Mouse (Mus musculus): Measurements from ENCODE around the gene Fras1. TPM values are rescaled to one million over a fixed set of nuclear protein-coding genes. Genes with fewer than 3 reads are reported as not detected.

Gene Fras1
- polyA plus RNA-seq, 1 experiment from 2014 or later: 7.4 TPM

DNA sequence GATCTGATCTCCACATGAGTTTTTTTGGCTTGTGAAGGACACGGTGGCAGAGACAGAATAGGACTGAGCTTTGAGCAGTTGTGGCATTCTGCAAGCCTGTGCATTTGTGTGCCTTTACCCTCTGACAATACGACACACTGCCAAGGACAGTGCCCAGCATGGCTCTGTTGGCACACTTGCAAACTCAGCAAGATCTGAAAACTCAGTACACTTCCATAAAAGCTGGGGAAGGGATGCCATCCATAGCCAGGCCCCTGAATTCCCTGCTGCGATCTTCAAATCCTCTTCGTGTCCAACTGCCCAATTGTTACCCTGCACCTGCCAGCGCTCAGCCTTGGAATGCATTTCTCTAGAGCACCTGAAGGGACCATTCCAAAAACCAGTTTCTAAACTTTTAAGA, 411.3 kb downstream of the Fras1 start:
- no peaks in the 10 kb centered on the region for H3K27me3 ChIP-seq
- H3K4me3 ChIP-seq: no peak overlapping the region
- H3K4me1 ChIP-seq: no peaks in the 10 kb centered on the region
- no peak overlapping the region for H3K9ac ChIP-seq
- H3K4me2 ChIP-seq: no peak overlapping the region
- WGBS: 88% methylated on average over 5 of the region's 5 CpGs
- no peaks in the 10 kb centered on the region for H3K36me3 ChIP-seq (ENCODE audit: poor library complexity, severe bottlenecking)
- H3K27ac ChIP-seq: no peak overlapping the region
- H3K9me3 ChIP-seq (replicated peaks): no peaks in the 10 kb centered on the region; the same call in 1 of the 2 replicates
- ATAC-seq: no peak

DNA sequence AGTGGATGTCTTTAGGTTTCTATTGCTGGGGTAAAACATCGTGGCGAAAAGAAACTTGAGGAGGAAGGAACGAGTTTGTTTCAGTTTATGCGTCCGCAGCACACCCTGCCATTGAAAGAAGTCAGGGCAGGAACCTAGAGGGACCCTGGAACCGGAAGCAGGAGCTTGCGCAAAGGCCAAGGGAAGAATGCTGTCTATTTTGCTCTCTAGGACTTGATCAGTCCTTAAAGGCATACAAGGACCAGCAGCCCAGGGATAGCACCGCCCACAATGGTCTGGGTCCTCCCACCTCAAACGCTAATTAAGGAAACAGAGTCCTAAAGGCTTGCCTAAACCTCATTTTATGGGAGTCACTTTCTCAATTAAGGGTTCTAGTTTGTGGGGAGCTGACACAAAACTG, 418.7 kb downstream of the Fras1 start:
- Histone ChIP-seq H3K27me3 (peaks cover 10% of the 10 kb centered on the region), H3K27ac (no peak overlapping the region), H3K4me1 (peaks cover 6% of the 10 kb centered on the region), H3K4me2 (no peak overlapping the region), H3K9me3 (replicated peaks) (no peaks in the 10 kb centered on the region; the same call in 1 of the 2 replicates), H3K9ac (no peak overlapping the region), H3K36me3 (ENCODE audit: poor library complexity, severe bottlenecking) (no peaks in the 10 kb centered on the region), H3K4me3 (no peak overlapping the region)
- no peak for ATAC-seq
- WGBS: 67% methylated on average over 9 of the region's 9 CpGs

DNA sequence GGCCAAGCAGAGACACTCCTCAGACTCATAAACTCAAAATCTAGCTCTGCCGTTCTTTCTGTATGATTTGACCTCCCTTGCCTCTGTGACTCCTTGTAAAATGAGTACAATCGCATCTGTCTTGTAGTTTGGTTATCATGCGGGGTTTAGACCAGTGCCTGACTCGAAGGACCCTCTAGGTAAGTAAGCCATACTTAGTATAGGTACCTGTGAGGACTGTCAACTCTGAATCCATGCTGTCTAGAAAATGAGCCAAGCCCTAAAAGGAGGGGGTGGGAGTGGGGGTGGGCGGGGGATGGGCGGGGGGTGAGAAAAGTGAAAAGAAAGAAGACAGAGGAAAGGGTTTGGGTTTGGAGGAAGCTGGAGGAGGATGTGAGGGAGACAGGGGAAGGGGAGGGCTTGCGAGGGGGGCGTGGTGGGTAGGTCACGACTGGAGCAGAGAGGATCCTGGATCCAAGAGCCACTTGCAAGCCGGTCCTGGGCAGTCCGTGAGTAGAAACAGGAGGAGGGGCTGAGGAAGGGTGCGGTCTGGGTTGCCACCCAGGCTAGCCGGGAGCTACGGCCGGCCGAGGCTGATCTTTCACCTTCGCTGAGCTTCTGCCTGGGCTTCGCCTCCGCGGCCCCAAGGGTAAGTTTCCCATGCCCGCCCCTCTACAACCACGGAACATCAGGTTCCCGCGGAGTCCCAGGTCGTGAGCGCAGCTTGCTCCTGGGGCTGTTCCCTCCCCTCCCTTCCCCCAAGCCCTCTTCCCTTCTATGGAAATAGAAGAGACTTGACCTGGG, 419.4 kb downstream of the Fras1 start, which contains the start of gene Anxa3:
Gene Anxa3 (plus strand): TSS at position 404 of the 783 bp plus-strand sequence.
- Histone ChIP-seq H3K27ac (no peak within 1 kb of the TSS), H3K9me3 (replicated peaks) (no peaks in the 10 kb centered on the region; the same call in 1 of the 2 replicates), H3K4me2 (peak within 1 kb of the TSS; percentile 68), H3K36me3 (ENCODE audit: poor library complexity, severe bottlenecking) (no peaks in the 10 kb centered on the region), H3K9ac (peak within 1 kb of the TSS; percentile 54), H3K4me1 (peaks cover 6% of the 10 kb centered on the region), H3K27me3 (peaks cover 10% of the 10 kb centered on the region), H3K4me3 (peak within 1 kb of the TSS; percentile 38)
- WGBS: 12% methylated on average over 26 of the region's 26 CpGs
- peak; percentile 77; the same call in 1 of the 2 replicates for ATAC-seq

GRCm38 (mm10) chr5:96793953-96794635, 420.3 kb downstream of the Fras1 start:
- Histone ChIP-seq H3K27me3 (peaks cover 10% of the 10 kb centered on the region), H3K27ac (no peak overlapping the region), H3K4me3 (no peak overlapping the region; the same call in 1 of the 2 replicates), H3K9ac (no peak overlapping the region), H3K9me3 (replicated peaks) (no peaks in the 10 kb centered on the region), H3K36me3 (ENCODE audit: poor library complexity, severe bottlenecking) (no peaks in the 10 kb centered on the region), H3K4me2 (peak overlapping the region; percentile 68; the same call in 1 of the 2 replicates), H3K4me1 (peaks cover 6% of the 10 kb centered on the region)
- 50% methylated on average over 10 of the region's 10 CpGs for WGBS
- no peak for ATAC-seq

DNA sequence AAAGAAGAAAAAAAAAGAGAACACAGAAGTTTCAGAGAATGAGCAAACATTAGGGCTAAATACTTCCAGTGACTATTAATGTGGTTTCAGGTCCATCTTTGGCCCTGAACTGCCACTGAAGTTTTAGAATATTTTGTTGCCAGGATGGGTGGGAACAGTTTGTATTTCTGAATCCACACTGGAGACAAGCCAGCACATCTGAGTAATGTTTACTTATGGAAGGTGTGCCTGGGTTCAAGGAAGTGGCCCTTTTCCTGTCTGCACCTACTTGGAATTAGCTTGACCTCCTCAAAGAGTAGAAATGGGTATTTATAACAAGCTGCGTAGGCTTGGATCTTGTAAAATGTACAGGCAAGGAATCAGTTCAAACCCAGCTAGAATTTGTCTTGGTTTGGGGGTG, 422.0 kb downstream of the Fras1 start:
- Histone ChIP-seq H3K36me3 (ENCODE audit: poor library complexity, severe bottlenecking) (no peaks in the 10 kb centered on the region), H3K9me3 (replicated peaks) (no peaks in the 10 kb centered on the region)
- no peak for ATAC-seq

DNA sequence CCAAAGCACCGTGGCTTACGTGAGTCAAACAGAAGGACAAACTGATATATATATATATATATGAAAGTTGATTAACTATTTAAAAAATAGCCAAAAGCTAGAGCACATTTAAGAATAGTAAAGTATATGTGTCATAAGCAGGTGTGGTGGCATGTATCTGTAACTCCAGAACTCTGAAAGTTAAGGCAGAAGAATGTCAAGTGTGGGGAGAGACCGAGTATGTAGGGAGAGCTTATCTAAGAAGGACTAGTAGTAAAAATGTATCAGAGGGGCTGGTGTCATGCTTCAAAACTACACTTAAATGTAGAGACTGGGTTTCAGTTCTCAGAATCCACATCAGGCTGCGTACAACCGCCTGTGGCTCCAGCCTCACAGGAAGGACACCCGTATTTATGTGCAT, 423.7 kb downstream of the Fras1 start:
- H3K9ac ChIP-seq: no peak overlapping the region
- H3K27me3 ChIP-seq: peaks cover 10% of the 10 kb centered on the region
- H3K9me3 ChIP-seq (replicated peaks): no peaks in the 10 kb centered on the region
- H3K36me3 ChIP-seq (ENCODE audit: poor library complexity, severe bottlenecking): no peaks in the 10 kb centered on the region
- H3K4me1 ChIP-seq: peaks cover 6% of the 10 kb centered on the region
- no peak overlapping the region for H3K4me3 ChIP-seq
- ATAC-seq: no peak
- no peak overlapping the region for H3K4me2 ChIP-seq
- 94% methylated on average over 6 of the region's 6 CpGs for WGBS
- H3K27ac ChIP-seq: no peak overlapping the region

More for the DNA sequence above, 422.0 kb downstream of the Fras1 start:
- Histone ChIP-seq H3K27ac (no peak overlapping the region), H3K4me3 (no peak overlapping the region), H3K4me1 (peaks cover 6% of the 10 kb centered on the region), H3K4me2 (no peak overlapping the region), H3K9ac (no peak overlapping the region), H3K27me3 (peaks cover 10% of the 10 kb centered on the region)
- WGBS: 94% methylated on average over 1 of the region's 1 CpGs

DNA sequence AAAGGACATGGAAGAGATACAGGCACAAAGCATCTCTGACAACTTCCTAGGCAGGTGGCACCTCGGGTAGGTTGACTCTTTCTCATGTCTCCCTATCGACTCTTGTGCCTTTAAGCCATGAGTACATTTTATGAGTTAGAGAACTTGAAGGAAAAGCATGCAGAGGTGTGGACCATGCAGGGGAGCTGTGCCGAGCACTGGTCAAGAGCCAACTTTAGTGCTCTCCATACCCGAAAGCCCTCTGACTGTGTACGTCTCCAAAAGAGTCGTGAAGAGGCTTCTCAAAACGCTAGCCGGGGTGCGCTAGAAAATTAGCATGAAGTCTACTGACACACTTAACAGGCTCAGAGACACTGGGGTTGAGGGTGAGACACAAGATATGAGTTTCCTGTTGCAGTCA, 425.4 kb downstream of the Fras1 start:
- Histone ChIP-seq H3K9me3 (replicated peaks) (no peaks in the 10 kb centered on the region), H3K4me1 (no peaks in the 10 kb centered on the region), H3K9ac (no peak overlapping the region), H3K27me3 (peaks cover 2% of the 10 kb centered on the region; the same call in 1 of the 2 replicates), H3K4me2 (no peak overlapping the region), H3K27ac (no peak overlapping the region), H3K4me3 (no peak overlapping the region), H3K36me3 (ENCODE audit: poor library complexity, severe bottlenecking) (no peaks in the 10 kb centered on the region)
- 90% methylated on average over 9 of the region's 9 CpGs for WGBS
- ATAC-seq: no peak

DNA sequence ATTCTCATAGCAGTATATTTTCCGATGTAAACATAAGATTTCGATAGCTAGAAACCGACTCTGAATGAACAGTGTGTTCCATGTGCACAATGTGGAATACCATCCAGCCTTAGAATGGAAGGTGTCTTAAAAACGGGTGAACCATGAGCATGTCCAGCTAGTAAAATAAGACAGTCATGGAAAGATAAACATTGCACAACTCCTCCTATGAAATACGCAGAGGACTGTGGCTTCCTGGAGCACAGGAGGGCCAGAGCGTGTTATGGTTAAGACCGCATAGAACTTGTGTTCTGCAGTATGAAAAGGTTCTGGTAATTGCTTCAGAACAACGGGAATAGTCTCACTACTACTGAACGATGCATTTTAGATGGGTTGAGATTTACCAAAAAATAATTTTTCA, 426.2 kb downstream of the Fras1 start:
- Histone ChIP-seq H3K27ac (no peak overlapping the region), H3K4me1 (no peaks in the 10 kb centered on the region), H3K4me3 (no peak overlapping the region), H3K27me3 (no peaks in the 10 kb centered on the region), H3K9me3 (replicated peaks) (no peaks in the 10 kb centered on the region), H3K9ac (no peak overlapping the region), H3K4me2 (no peak overlapping the region), H3K36me3 (ENCODE audit: poor library complexity, severe bottlenecking) (no peaks in the 10 kb centered on the region)
- 92% methylated on average over 9 of the region's 9 CpGs for WGBS
- no peak for ATAC-seq

GRCm38 (mm10) chr5:96802185-96802584, 428.4 kb downstream of the Fras1 start:
- no peak overlapping the region for H3K4me2 ChIP-seq
- H3K9ac ChIP-seq: no peak overlapping the region
- H3K9me3 ChIP-seq (replicated peaks): no peaks in the 10 kb centered on the region
- no peak overlapping the region for H3K4me3 ChIP-seq
- no peak for ATAC-seq
- no peak overlapping the region for H3K27ac ChIP-seq
- WGBS: 16% methylated on average over 7 of the region's 7 CpGs
- no peaks in the 10 kb centered on the region for H3K27me3 ChIP-seq
- no peaks in the 10 kb centered on the region for H3K36me3 ChIP-seq (ENCODE audit: poor library complexity, severe bottlenecking)
- no peaks in the 10 kb centered on the region for H3K4me1 ChIP-seq

GRCm38 (mm10) chr5:96803091-96803490, 429.3 kb downstream of the Fras1 start:
- H3K36me3 ChIP-seq (ENCODE audit: poor library complexity, severe bottlenecking): no peaks in the 10 kb centered on the region
- H3K27me3 ChIP-seq: no peaks in the 10 kb centered on the region
- H3K27ac ChIP-seq: no peak overlapping the region
- no peak overlapping the region for H3K4me3 ChIP-seq
- H3K9me3 ChIP-seq (replicated peaks): no peaks in the 10 kb centered on the region
- ATAC-seq: no peak
- WGBS: 58% methylated on average over 3 of the region's 3 CpGs
- no peak overlapping the region for H3K4me2 ChIP-seq
- H3K4me1 ChIP-seq: no peaks in the 10 kb centered on the region
- H3K9ac ChIP-seq: no peak overlapping the region

- Histone ChIP-seq H3K27ac (no peak overlapping the region), H3K36me3 (ENCODE audit: poor library complexity, severe bottlenecking) (no peaks in the 10 kb centered on the region), H3K4me1 (no peaks in the 10 kb centered on the region), H3K9ac (no peak overlapping the region), H3K9me3 (replicated peaks) (no peaks in the 10 kb centered on the region), H3K4me3 (no peak overlapping the region), H3K27me3 (no peaks in the 10 kb centered on the region), H3K4me2 (no peak overlapping the region)
- 86% methylated on average over 4 of the region's 4 CpGs for WGBS
- ATAC-seq: no peak
Measured at GRCm38 (mm10) chr5:96804304-96804703, 430.5 kb downstream of the Fras1 start.

- no peaks in the 10 kb centered on the region for H3K9me3 ChIP-seq (replicated peaks)
- ATAC-seq: no peak
- no peak overlapping the region for H3K4me3 ChIP-seq
Measured at GRCm38 (mm10) chr5:96804813-96805212, 431.1 kb downstream of the Fras1 start.

More at GRCm38 (mm10) chr5:96804813-96805212, 431.1 kb downstream of the Fras1 start:
- WGBS: 86% methylated on average over 3 of the region's 3 CpGs
- no peaks in the 10 kb centered on the region for H3K36me3 ChIP-seq (ENCODE audit: poor library complexity, severe bottlenecking)
- no peaks in the 10 kb centered on the region for H3K27me3 ChIP-seq
- H3K27ac ChIP-seq: no peak overlapping the region
- H3K9ac ChIP-seq: no peak overlapping the region
- no peaks in the 10 kb centered on the region for H3K4me1 ChIP-seq
- no peak overlapping the region for H3K4me2 ChIP-seq

All from forebrain, embryonic 13.5 days (tissue).